Mouse (Mus musculus) erythroblast, embryonic 14.5 days (primary cell): ENCODE measurements around the gene Card19.

ENCODE experiments used
- GATA1 ChIP-seq: IDR thresholded peaks from 2 replicates; pipeline ENCODE4 v1.6.1; 2012; ENCODE audit warnings: low read length, inconsistent platforms, mixed read lengths
- TAL1 ChIP-seq: IDR thresholded peaks from 3 replicates; pipeline ENCODE4 v1.6.1; 2012; ENCODE audit warnings: low read length, inconsistent platforms, mixed read lengths

DNA sequence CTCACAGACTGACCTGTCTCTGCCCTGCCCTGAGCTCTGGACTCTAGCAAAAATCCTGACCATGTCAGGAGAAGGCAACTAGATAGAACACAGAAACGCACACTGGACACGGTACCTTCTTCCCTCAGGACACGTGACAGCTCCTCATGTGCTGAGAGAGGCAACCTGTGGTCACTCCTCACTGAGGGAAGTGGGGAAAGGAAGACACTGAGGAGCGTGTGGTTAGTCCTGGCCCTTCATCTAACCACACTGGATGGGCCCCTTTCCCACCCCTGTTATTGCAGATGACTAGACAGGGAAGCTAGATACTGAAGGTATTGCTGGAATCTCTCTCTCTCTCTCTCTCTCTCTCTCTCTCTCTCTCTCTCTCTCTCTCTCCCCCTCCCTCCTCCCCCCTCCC lies 53.1 kb downstream of the Card19 start:
- TF ChIP-seq TAL1 (no peak), GATA1 (no peak)
